Comparison of ENCODE assay signal across 9 mouse cellular contexts in the genomic region with DNA sequence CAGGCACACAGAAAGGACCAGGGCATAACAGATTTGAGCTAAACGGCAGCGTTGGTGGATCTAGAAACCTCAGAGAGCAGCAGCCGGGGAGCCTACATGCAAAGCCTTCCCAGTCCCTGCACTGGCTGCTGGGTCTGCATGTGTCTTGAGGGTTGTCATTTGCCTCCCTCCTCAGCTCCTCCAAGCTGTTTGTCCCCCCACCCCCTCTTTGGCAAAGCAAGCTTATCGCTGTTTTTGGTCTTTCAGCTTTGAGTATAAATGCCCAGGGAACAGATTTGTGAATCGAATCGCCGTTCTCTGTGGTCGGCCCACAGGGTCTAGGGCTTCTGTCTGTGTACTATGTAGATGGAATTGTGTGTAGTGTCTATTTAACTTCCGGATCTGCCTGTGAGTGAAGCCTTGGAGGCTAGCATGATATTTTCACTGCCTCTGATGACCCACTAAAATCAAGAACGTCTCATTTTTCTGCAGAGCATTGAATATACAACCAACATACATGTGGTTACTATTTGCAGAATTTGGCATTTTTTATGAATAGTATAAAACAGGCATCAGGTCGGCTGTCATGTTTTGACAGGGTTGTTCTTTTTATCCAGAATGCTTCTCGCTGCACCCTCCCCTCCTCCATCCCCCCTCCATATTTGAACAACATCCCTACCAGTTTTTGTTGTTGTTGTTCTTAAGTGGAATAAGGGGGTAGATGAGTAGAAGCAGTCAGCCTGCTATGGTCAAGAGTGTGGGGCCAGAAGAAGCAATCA.
DNase-seq lines count a peak whose midpoint lies in the region; ATAC-seq lines count a peak whose summit lies in the region.
"Had no signal": no experiment of that assay in that cellular context is flagged by ENCODE, and none has a peak within 500 bp of the region (broad histone marks: within the 10 kb centered on the region; RNA-seq: fewer than 3 reads in every experiment).

No protein-coding gene starts in this region.

- no peak for ATAC-seq in heart, embryonic 15.5 days (replicated peaks; ENCODE audit: insufficient number of reproducible peaks, insufficient read depth, low FRiP score, low read depth)
- peak; percentile 46; the same call in 1 of the 2 replicates for ATAC-seq in lung, embryonic 15.5 days (ENCODE audit: borderline replicate concordance, extremely low read depth, low FRiP score, low TSS enrichment)
- ATAC-seq in intestine, embryonic 16.5 days: 0 out of 2 replicates have a peak, but pooled peaks have one; percentile 29
- ATAC-seq in erythroid progenitor cell, adult 5-6 weeks (replicated peaks; ENCODE audit: low FRiP score, poor library complexity, severe bottlenecking): no peak

- H3K4me2 ChIP-seq in heart, embryonic 15.5 days: peak overlapping the region; percentile 33
- H3K4me2 ChIP-seq in lung, embryonic 15.5 days: peak overlapping the region; percentile 41
- H3K4me2 ChIP-seq in intestine, embryonic 16.5 days (ENCODE audit: low read depth, low read length): peak overlapping the region; percentile 26; the same call in 1 of the 2 replicates

- no peak for DNase-seq in heart, postnatal 36 days
- DNase-seq in lung, postnatal 14 days: no peak
- peak; percentile 38 for DNase-seq in right cerebral cortex, postnatal 4 days
- no peak for DNase-seq in B cell, adult 2 months
- DNase-seq: thymus, postnatal 14 days had no signal

- no peaks in the 10 kb centered on the region for H3K27me3 ChIP-seq in heart, embryonic 15.5 days
- H3K27me3 ChIP-seq in lung, embryonic 15.5 days: no peaks in the 10 kb centered on the region
- no peaks in the 10 kb centered on the region for H3K27me3 ChIP-seq in intestine, embryonic 16.5 days (replicated peaks; ENCODE audit: control insufficient read depth, insufficient read depth, low read length)

- H3K9ac ChIP-seq in heart, embryonic 15.5 days: no peak overlapping the region
- 0 out of 2 replicates have a peak overlapping the region, but pooled peaks have one; percentile 17 for H3K9ac ChIP-seq in lung, embryonic 15.5 days
- H3K9ac ChIP-seq in intestine, embryonic 16.5 days (ENCODE audit: low read depth, low read length): no peak overlapping the region

- H3K27ac ChIP-seq in heart, embryonic 15.5 days: peak overlapping the region; percentile 56; the same call in 1 of the 2 replicates
- peak overlapping the region; percentile 90 for H3K27ac ChIP-seq in lung, embryonic 15.5 days
- H3K27ac ChIP-seq in intestine, embryonic 16.5 days (ENCODE audit: low read length): peak overlapping the region; percentile 25; the same call in 1 of the 2 replicates

- no peaks in the 10 kb centered on the region for H3K36me3 ChIP-seq in heart, embryonic 15.5 days
- H3K36me3 ChIP-seq in lung, embryonic 15.5 days: no peaks in the 10 kb centered on the region
- H3K36me3 ChIP-seq in intestine, embryonic 16.5 days (ENCODE audit: control insufficient read depth, insufficient read depth, low read length): no peaks in the 10 kb centered on the region

- 57% methylated on average over 12 of the region's 12 CpGs for WGBS in heart, embryonic 15.5 days
- 24% methylated on average over 12 of the region's 12 CpGs for WGBS in lung, embryonic 15.5 days
- 38% methylated on average over 12 of the region's 12 CpGs for WGBS in intestine, embryonic 16.5 days

- intact Hi-C loops in heart, postnatal 36 days (cut with DNase I): loop anchor here (5.0 kb wide), 1 partner anchor 110 kb away; no protein-coding TSS in a partner anchor

- no peaks in the 10 kb centered on the region for H3K9me3 ChIP-seq in heart, embryonic 15.5 days (replicated peaks)
- H3K9me3 ChIP-seq in lung, embryonic 15.5 days: no peaks in the 10 kb centered on the region
- H3K9me3 ChIP-seq in intestine, embryonic 16.5 days (ENCODE audit: control insufficient read depth, low read length): no peaks in the 10 kb centered on the region

- peaks cover 13% of the 10 kb centered on the region for H3K4me1 ChIP-seq in heart, embryonic 15.5 days (replicated peaks)
- peaks cover 33% of the 10 kb centered on the region for H3K4me1 ChIP-seq in lung, embryonic 15.5 days
- peaks cover 13% of the 10 kb centered on the region for H3K4me1 ChIP-seq in intestine, embryonic 16.5 days (ENCODE audit: control insufficient read depth, insufficient read depth, low read length)

- no peak overlapping the region for H3K4me3 ChIP-seq in heart, embryonic 15.5 days
- 0 out of 2 replicates have a peak overlapping the region, but pooled peaks have one; percentile 1 for H3K4me3 ChIP-seq in lung, embryonic 15.5 days
- H3K4me3 ChIP-seq in intestine, embryonic 16.5 days (ENCODE audit: low read length): no peak overlapping the region

Comparison
In these comparisons a context has a peak if more than half of its experiments do, and no peak if none do; other contexts are left out.
1. ATAC-seq: peak in lung, embryonic 15.5 days (single experiment) and intestine, embryonic 16.5 days (single experiment); none in heart, embryonic 15.5 days (single experiment) and erythroid progenitor cell, adult 5-6 weeks (single experiment).
2. H3K27ac ChIP-seq: peak in every context shown above with its lines; median percentile 90 in lung, embryonic 15.5 days; 56 in heart, embryonic 15.5 days; 25 in intestine, embryonic 16.5 days.
3. Peak in every context shown above with its lines, with median percentiles within 50 percentile points of each other: H3K4me2 ChIP-seq.